Mouse (Mus musculus): ENCODE results near the gene Nxpe4. TPM values are rescaled to one million over a fixed set of nuclear protein-coding genes. Genes with fewer than 3 reads are reported as not detected.
"Not testable (repeated sequence)": the region's sequence is repeated elsewhere in the genome, so short reads cannot be mapped to it uniquely, and the experiment has no call there.

Nxpe4 gene
- polyA plus RNA-seq, 1 experiment from 2014 or later: 8.0 TPM

GRCm38 (mm10) chr9:48413591-48413990 is 251.8 kb downstream of the Nxpe4 start:
- no peak for ATAC-seq (ENCODE audit: low FRiP score, low TSS enrichment)
- Histone ChIP-seq H3K27me3 (ENCODE audit: control insufficient read depth, insufficient read depth, low read length) (no peaks in the 10 kb centered on the region), H3K9me3 (ENCODE audit: control insufficient read depth, low read length) (no peaks in the 10 kb centered on the region), H3K27ac (replicated peaks; ENCODE audit: low read depth, low read length) (no peak overlapping the region), H3K4me3 (replicated peaks; ENCODE audit: low read depth, low read length) (no peak overlapping the region), H3K4me2 (ENCODE audit: low read length) (no peak overlapping the region), H3K36me3 (ENCODE audit: control insufficient read depth, insufficient read depth, low read length) (no peaks in the 10 kb centered on the region), H3K4me1 (ENCODE audit: control insufficient read depth, insufficient read depth, low read length) (no peaks in the 10 kb centered on the region), H3K9ac (replicated peaks; ENCODE audit: low read length) (no peak overlapping the region)
- 32% methylated on average over 2 of the region's 2 CpGs for WGBS
- no peak for DNase-seq

- not testable (repeated sequence) for H3K9me3 ChIP-seq (ENCODE audit: control insufficient read depth, low read length); DNase-seq; H3K4me2 ChIP-seq (ENCODE audit: low read length); H3K27ac ChIP-seq (replicated peaks; ENCODE audit: low read depth, low read length); H3K4me1 ChIP-seq (ENCODE audit: control insufficient read depth, insufficient read depth, low read length); H3K36me3 ChIP-seq (ENCODE audit: control insufficient read depth, insufficient read depth, low read length); H3K4me3 ChIP-seq (replicated peaks; ENCODE audit: low read depth, low read length); H3K27me3 ChIP-seq (ENCODE audit: control insufficient read depth, insufficient read depth, low read length); ATAC-seq (ENCODE audit: low FRiP score, low TSS enrichment); H3K9ac ChIP-seq (replicated peaks; ENCODE audit: low read length)
- WGBS: 91% methylated on average over 8 of the region's 8 CpGs
These were observed 255.5 kb downstream of the Nxpe4 start for GRCm38 (mm10) chr9:48417366-48417765.

GRCm38 (mm10) chr9:48417994-48418393 is 256.2 kb downstream of the Nxpe4 start:
- no peak for DNase-seq
- H3K36me3 ChIP-seq (ENCODE audit: control insufficient read depth, insufficient read depth, low read length): no peaks in the 10 kb centered on the region
- H3K4me3 ChIP-seq (replicated peaks; ENCODE audit: low read depth, low read length): no peak overlapping the region
- no peak for ATAC-seq (ENCODE audit: low FRiP score, low TSS enrichment)
- no peak overlapping the region for H3K9ac ChIP-seq (replicated peaks; ENCODE audit: low read length)
- H3K4me1 ChIP-seq (ENCODE audit: control insufficient read depth, insufficient read depth, low read length): no peaks in the 10 kb centered on the region
- WGBS: 88% methylated on average over 3 of the region's 3 CpGs
- H3K9me3 ChIP-seq (ENCODE audit: control insufficient read depth, low read length): no peaks in the 10 kb centered on the region
- H3K27me3 ChIP-seq (ENCODE audit: control insufficient read depth, insufficient read depth, low read length): no peaks in the 10 kb centered on the region
- no peak overlapping the region for H3K4me2 ChIP-seq (ENCODE audit: low read length)
- no peak overlapping the region for H3K27ac ChIP-seq (replicated peaks; ENCODE audit: low read depth, low read length)

- H3K9me3 ChIP-seq (ENCODE audit: control insufficient read depth, low read length): no peaks in the 10 kb centered on the region
- 79% methylated on average over 2 of the region's 2 CpGs for WGBS
These were observed 256.6 kb downstream of the Nxpe4 start for GRCm38 (mm10) chr9:48418397-48418796.

GRCm38 (mm10) chr9:48418829-48419228 is 257.0 kb downstream of the Nxpe4 start:
- no peaks in the 10 kb centered on the region for H3K4me1 ChIP-seq (ENCODE audit: control insufficient read depth, insufficient read depth, low read length)
- no peaks in the 10 kb centered on the region for H3K9me3 ChIP-seq (ENCODE audit: control insufficient read depth, low read length)
- no peaks in the 10 kb centered on the region for H3K36me3 ChIP-seq (ENCODE audit: control insufficient read depth, insufficient read depth, low read length)
- ATAC-seq (ENCODE audit: low FRiP score, low TSS enrichment) (no peak), DNase-seq (no peak)
- no peak overlapping the region for H3K27ac ChIP-seq (replicated peaks; ENCODE audit: low read depth, low read length)
- no peak overlapping the region for H3K4me3 ChIP-seq (replicated peaks; ENCODE audit: low read depth, low read length)
- WGBS: 70% methylated on average over 8 of the region's 8 CpGs
- H3K4me2 ChIP-seq (ENCODE audit: low read length): no peak overlapping the region
- no peak overlapping the region for H3K9ac ChIP-seq (replicated peaks; ENCODE audit: low read length)
- no peaks in the 10 kb centered on the region for H3K27me3 ChIP-seq (ENCODE audit: control insufficient read depth, insufficient read depth, low read length)

More at GRCm38 (mm10) chr9:48418397-48418796, 256.6 kb downstream of the Nxpe4 start:
- ATAC-seq (ENCODE audit: low FRiP score, low TSS enrichment) (no peak), DNase-seq (no peak)
- Histone ChIP-seq H3K27ac (replicated peaks; ENCODE audit: low read depth, low read length) (no peak overlapping the region), H3K4me3 (replicated peaks; ENCODE audit: low read depth, low read length) (no peak overlapping the region), H3K27me3 (ENCODE audit: control insufficient read depth, insufficient read depth, low read length) (no peaks in the 10 kb centered on the region), H3K36me3 (ENCODE audit: control insufficient read depth, insufficient read depth, low read length) (no peaks in the 10 kb centered on the region), H3K4me2 (ENCODE audit: low read length) (no peak overlapping the region), H3K9ac (replicated peaks; ENCODE audit: low read length) (no peak overlapping the region), H3K4me1 (ENCODE audit: control insufficient read depth, insufficient read depth, low read length) (no peaks in the 10 kb centered on the region)

- no peak overlapping the region for H3K27ac ChIP-seq (replicated peaks; ENCODE audit: low read depth, low read length)
- DNase-seq (no peak), ATAC-seq (ENCODE audit: low FRiP score, low TSS enrichment) (no peak)
- no peak overlapping the region for H3K4me2 ChIP-seq (ENCODE audit: low read length)
- H3K4me1 ChIP-seq (ENCODE audit: control insufficient read depth, insufficient read depth, low read length): no peaks in the 10 kb centered on the region
- no peaks in the 10 kb centered on the region for H3K36me3 ChIP-seq (ENCODE audit: control insufficient read depth, insufficient read depth, low read length)
- no peaks in the 10 kb centered on the region for H3K27me3 ChIP-seq (ENCODE audit: control insufficient read depth, insufficient read depth, low read length)
- no peak overlapping the region for H3K9ac ChIP-seq (replicated peaks; ENCODE audit: low read length)
- no peak overlapping the region for H3K4me3 ChIP-seq (replicated peaks; ENCODE audit: low read depth, low read length)
- H3K9me3 ChIP-seq (ENCODE audit: control insufficient read depth, low read length): no peaks in the 10 kb centered on the region
- 82% methylated on average over 7 of the region's 7 CpGs for WGBS
These were observed 258.6 kb downstream of the Nxpe4 start for GRCm38 (mm10) chr9:48420437-48420836.

GRCm38 (mm10) chr9:48421029-48421428 is 259.2 kb downstream of the Nxpe4 start:
- 82% methylated on average over 2 of the region's 2 CpGs for WGBS
- Histone ChIP-seq H3K36me3 (ENCODE audit: control insufficient read depth, insufficient read depth, low read length) (no peaks in the 10 kb centered on the region), H3K9ac (replicated peaks; ENCODE audit: low read length) (no peak overlapping the region), H3K4me2 (ENCODE audit: low read length) (no peak overlapping the region), H3K27me3 (ENCODE audit: control insufficient read depth, insufficient read depth, low read length) (no peaks in the 10 kb centered on the region), H3K27ac (replicated peaks; ENCODE audit: low read depth, low read length) (no peak overlapping the region), H3K9me3 (ENCODE audit: control insufficient read depth, low read length) (no peaks in the 10 kb centered on the region), H3K4me3 (replicated peaks; ENCODE audit: low read depth, low read length) (no peak overlapping the region), H3K4me1 (ENCODE audit: control insufficient read depth, insufficient read depth, low read length) (no peaks in the 10 kb centered on the region)
- ATAC-seq (ENCODE audit: low FRiP score, low TSS enrichment): no peak
- no peak for DNase-seq

- H3K9ac ChIP-seq (replicated peaks; ENCODE audit: low read length): no peak overlapping the region
- H3K27ac ChIP-seq (replicated peaks; ENCODE audit: low read depth, low read length): no peak overlapping the region
- no peaks in the 10 kb centered on the region for H3K27me3 ChIP-seq (ENCODE audit: control insufficient read depth, insufficient read depth, low read length)
- no peaks in the 10 kb centered on the region for H3K36me3 ChIP-seq (ENCODE audit: control insufficient read depth, insufficient read depth, low read length)
- no peak for DNase-seq
- no peak overlapping the region for H3K4me3 ChIP-seq (replicated peaks; ENCODE audit: low read depth, low read length)
- no peaks in the 10 kb centered on the region for H3K4me1 ChIP-seq (ENCODE audit: control insufficient read depth, insufficient read depth, low read length)
- WGBS: 89% methylated on average over 2 of the region's 2 CpGs
- H3K9me3 ChIP-seq (ENCODE audit: control insufficient read depth, low read length): no peaks in the 10 kb centered on the region
- no peak for ATAC-seq (ENCODE audit: low FRiP score, low TSS enrichment)
- H3K4me2 ChIP-seq (ENCODE audit: low read length): no peak overlapping the region
These were observed 259.7 kb downstream of the Nxpe4 start for GRCm38 (mm10) chr9:48421561-48421960.

GRCm38 (mm10) chr9:48422382-48422781 is 260.6 kb downstream of the Nxpe4 start:
- Histone ChIP-seq H3K4me2 (ENCODE audit: low read length) (no peak overlapping the region), H3K9me3 (ENCODE audit: control insufficient read depth, low read length) (no peaks in the 10 kb centered on the region), H3K27ac (replicated peaks; ENCODE audit: low read depth, low read length) (no peak overlapping the region), H3K9ac (replicated peaks; ENCODE audit: low read length) (no peak overlapping the region), H3K4me3 (replicated peaks; ENCODE audit: low read depth, low read length) (no peak overlapping the region), H3K4me1 (ENCODE audit: control insufficient read depth, insufficient read depth, low read length) (no peaks in the 10 kb centered on the region), H3K36me3 (ENCODE audit: control insufficient read depth, insufficient read depth, low read length) (no peaks in the 10 kb centered on the region), H3K27me3 (ENCODE audit: control insufficient read depth, insufficient read depth, low read length) (no peaks in the 10 kb centered on the region)
- DNase-seq: no peak
- no peak for ATAC-seq (ENCODE audit: low FRiP score, low TSS enrichment)
- WGBS: 87% methylated on average over 8 of the region's 8 CpGs

Measured in midbrain, embryonic 14.5 days (tissue).